ENCODE assay signal across 8 mouse cellular contexts in genomic region chr6:118922328-118923211, GRCm38 (mm10).
DNase-seq lines count a peak whose midpoint lies in the region; ATAC-seq lines count a peak whose summit lies in the region.

No protein-coding gene starts in this region.

- H3K4me2 ChIP-seq in forebrain, embryonic 15.5 days (replicated peaks), result no peak overlapping the region
- no peak overlapping the region for H3K4me2 ChIP-seq in hindbrain, embryonic 11.5 days (replicated peaks; ENCODE audit: low read depth, low read length)
- H3K4me2 ChIP-seq in lung, embryonic 16.5 days (ENCODE audit: low read depth, low read length), result no peak overlapping the region

- no peaks in the 10 kb centered on the region for H3K9me3 ChIP-seq in forebrain, embryonic 15.5 days
- no peaks in the 10 kb centered on the region for H3K9me3 ChIP-seq in hindbrain, embryonic 11.5 days (ENCODE audit: control insufficient read depth, low read length)
- no peaks in the 10 kb centered on the region for H3K9me3 ChIP-seq in lung, embryonic 16.5 days (ENCODE audit: control insufficient read depth, low read length)

- ATAC-seq in forebrain, embryonic 15.5 days (replicated peaks), result peak; percentile 62; the same call in 1 of the 2 replicates
- ATAC-seq in hindbrain, embryonic 11.5 days (ENCODE audit: low FRiP score), result 0 out of 2 replicates have a peak, but pooled peaks have one; percentile 54
- ATAC-seq in lung, embryonic 16.5 days (ENCODE audit: low read depth), result peak; percentile 79

- H3K9ac ChIP-seq in forebrain, embryonic 15.5 days (replicated peaks), result no peak overlapping the region
- no peak overlapping the region for H3K9ac ChIP-seq in hindbrain, embryonic 11.5 days (ENCODE audit: low read depth, low read length)
- H3K9ac ChIP-seq in lung, embryonic 16.5 days (ENCODE audit: low read length), result no peak overlapping the region

- WGBS in forebrain, embryonic 15.5 days, result 32% methylated on average over 13 of the region's 13 CpGs
- 34% methylated on average over 13 of the region's 13 CpGs for WGBS in hindbrain, embryonic 11.5 days
- WGBS in lung, embryonic 16.5 days, result 12% methylated on average over 13 of the region's 13 CpGs

- peak; percentile 44 for DNase-seq in MEL-GATA-1-ER (ENCODE audit: extremely low read depth, low read depth)
- DNase-seq in cerebellum, adult 11 months, result peak; percentile 84
- peak; percentile 90 for DNase-seq in hindbrain, embryonic 11.5 days (ENCODE audit: low spot score)
- peak; percentile 51 for DNase-seq in layer of hippocampus, adult 9-11 months
- peak; percentile 18 for DNase-seq in retina, adult 2 months (ENCODE audit: low read depth, low spot score)
- peak; percentile 78 for DNase-seq in thymus, postnatal 25 days

- no peak overlapping the region for H3K4me3 ChIP-seq in forebrain, embryonic 15.5 days
- H3K4me3 ChIP-seq in hindbrain, embryonic 11.5 days (ENCODE audit: low read depth, low read length), result no peak overlapping the region
- no peak overlapping the region for H3K4me3 ChIP-seq in lung, embryonic 16.5 days (ENCODE audit: low read length)

- peaks cover 4% of the 10 kb centered on the region; the same call in 1 of the 2 replicates for H3K4me1 ChIP-seq in forebrain, embryonic 15.5 days
- 0 out of 2 replicates have a peak, but pooled peaks cover 2% of the 10 kb centered on the region for H3K4me1 ChIP-seq in hindbrain, embryonic 11.5 days (replicated peaks; ENCODE audit: control insufficient read depth, insufficient read depth, low read length)
- H3K4me1 ChIP-seq in lung, embryonic 16.5 days (replicated peaks; ENCODE audit: control insufficient read depth, insufficient read depth, low read length), result peaks cover 12% of the 10 kb centered on the region; the same call in 1 of the 2 replicates

- H3K27me3 ChIP-seq in forebrain, embryonic 15.5 days, result no peaks in the 10 kb centered on the region
- no peaks in the 10 kb centered on the region for H3K27me3 ChIP-seq in hindbrain, embryonic 11.5 days (ENCODE audit: control insufficient read depth, insufficient read depth, low read length)
- no peaks in the 10 kb centered on the region for H3K27me3 ChIP-seq in lung, embryonic 16.5 days (ENCODE audit: control insufficient read depth, insufficient read depth, low read depth, low read length)

- no peaks in the 10 kb centered on the region for H3K36me3 ChIP-seq in forebrain, embryonic 15.5 days
- H3K36me3 ChIP-seq in hindbrain, embryonic 11.5 days (ENCODE audit: control insufficient read depth, insufficient read depth, low read length), result no peaks in the 10 kb centered on the region
- no peaks in the 10 kb centered on the region for H3K36me3 ChIP-seq in lung, embryonic 16.5 days (ENCODE audit: control insufficient read depth, insufficient read depth, low read length)

- H3K27ac ChIP-seq in forebrain, embryonic 15.5 days (replicated peaks), result no peak overlapping the region
- H3K27ac ChIP-seq in hindbrain, embryonic 11.5 days (ENCODE audit: low read depth, low read length), result no peak overlapping the region
- no peak overlapping the region for H3K27ac ChIP-seq in lung, embryonic 16.5 days (ENCODE audit: low read length)

Comparison
In these comparisons a context has a peak if more than half of its experiments do, and no peak if none do; other contexts are left out.
1. DNase-seq: peak in every context shown above with its lines; median percentile 90 in hindbrain, embryonic 11.5 days; 84 in cerebellum, adult 11 months; 78 in thymus, postnatal 25 days; 51 in layer of hippocampus, adult 9-11 months; 44 in MEL-GATA-1-ER; 18 in retina, adult 2 months.